Mouse (Mus musculus): Measurements from ENCODE around the gene Ankrd66. TPM values are rescaled to one million over a fixed set of nuclear protein-coding genes. Genes with fewer than 3 reads are reported as not detected.
A peak's percentile ranks its signal among the peaks of the same experiment; 100 is the strongest.
"Not testable (repeated sequence)": the region's sequence is repeated elsewhere in the genome, so short reads cannot be mapped to it uniquely, and the experiment has no call there.

Ankrd66 gene
- total RNA-seq, 2 experiments from 2014 or later, result not detected

- intact Hi-C loops (cut with DNase I), result no loop called here
- no peak for DNase-seq (ENCODE audit: extremely low spot score in 1 of 2, low spot score in 2 of 2)
These were observed 7.7 kb upstream of the Ankrd66 start for GRCm38 (mm10) chr17:43551122-43551630.

- intact Hi-C loops (cut with DNase I), result no loop called here
- no peak for DNase-seq (ENCODE audit: extremely low spot score in 1 of 2, low spot score in 2 of 2)
These were observed 601 bp upstream of the Ankrd66 start for GRCm38 (mm10) chr17:43544040-43544439.

GRCm38 (mm10) chr17:43538767-43539166 is 4.7 kb downstream of the Ankrd66 start:
- intact Hi-C loops (cut with DNase I), result no loop called here

GRCm38 (mm10) chr17:43536841-43537240 is 6.6 kb downstream of the Ankrd66 start:
- DNase-seq (ENCODE audit: extremely low spot score in 1 of 2, low spot score in 2 of 2); intact Hi-C loops (cut with DNase I): not testable (repeated sequence)

More at GRCm38 (mm10) chr17:43538767-43539166, 4.7 kb downstream of the Ankrd66 start:
- no peak for DNase-seq (ENCODE audit: extremely low spot score in 1 of 2, low spot score in 2 of 2)

GRCm38 (mm10) chr17:43534362-43535222 is 8.8 kb downstream of the Ankrd66 start:
- intact Hi-C loops (cut with DNase I), result no loop called here
- peak; percentile 36 to 74 for DNase-seq (ENCODE audit: extremely low spot score in 1 of 2, low spot score in 2 of 2)

GRCm38 (mm10) chr17:43531192-43531591 is 12.2 kb downstream of the Ankrd66 start:
- no peak for DNase-seq (ENCODE audit: extremely low spot score in 1 of 2, low spot score in 2 of 2)
- intact Hi-C loops (cut with DNase I), result no loop called here

- intact Hi-C loops (cut with DNase I), result no loop called here
- DNase-seq (ENCODE audit: extremely low spot score in 1 of 2, low spot score in 2 of 2), result peak in 1 of 2 experiments; percentile 11
These were observed 12.9 kb downstream of the Ankrd66 start for GRCm38 (mm10) chr17:43530507-43530906.

GRCm38 (mm10) chr17:43520166-43520565 is 23.3 kb downstream of the Ankrd66 start:
- intact Hi-C loops (cut with DNase I), result no loop called here
- no peak for DNase-seq (ENCODE audit: extremely low spot score in 1 of 2, low spot score in 2 of 2)

GRCm38 (mm10) chr17:43518644-43519409 is 24.6 kb downstream of the Ankrd66 start:
- intact Hi-C loops (cut with DNase I), result loop anchor here (2.0 to 10.0 kb wide), 2 partner anchors 88 to 356 kb away; no protein-coding TSS in a partner anchor
- DNase-seq (ENCODE audit: extremely low spot score in 1 of 2, low spot score in 2 of 2), result peak; percentile 66 to 79

GRCm38 (mm10) chr17:43510782-43511181 is 32.7 kb downstream of the Ankrd66 start:
- intact Hi-C loops (cut with DNase I), result loop anchor here (10.0 kb wide), 1 partner anchor 364 kb away; no protein-coding TSS in a partner anchor
- DNase-seq (ENCODE audit: extremely low spot score in 1 of 2, low spot score in 2 of 2), result no peak

- no peak for DNase-seq (ENCODE audit: extremely low spot score in 1 of 2, low spot score in 2 of 2)
- intact Hi-C loops (cut with DNase I), result no loop called here
These were observed 38.9 kb downstream of the Ankrd66 start for GRCm38 (mm10) chr17:43504594-43504934.

- no peak for DNase-seq (ENCODE audit: extremely low spot score in 1 of 2, low spot score in 2 of 2)
- intact Hi-C loops (cut with DNase I), result no loop called here
These were observed 39.4 kb downstream of the Ankrd66 start for GRCm38 (mm10) chr17:43503861-43504593.

GRCm38 (mm10) chr17:43502592-43502991 is 40.8 kb downstream of the Ankrd66 start, which contains the start of gene Mep1a:
Gene Mep1a (minus strand): TSS chr17:43502812.
- intact Hi-C loops (cut with DNase I), result no loop called here
- no peak for DNase-seq (ENCODE audit: extremely low spot score in 1 of 2, low spot score in 2 of 2)

- DNase-seq (ENCODE audit: extremely low spot score in 1 of 2, low spot score in 2 of 2), result no peak
- intact Hi-C loops (cut with DNase I), result no loop called here
These were observed 41.8 kb downstream of the Ankrd66 start for GRCm38 (mm10) chr17:43501631-43502030.

GRCm38 (mm10) chr17:43501223-43501622 is 42.2 kb downstream of the Ankrd66 start:
- DNase-seq (ENCODE audit: extremely low spot score in 1 of 2, low spot score in 2 of 2), result no peak
- intact Hi-C loops (cut with DNase I), result no loop called here

- no peak for DNase-seq (ENCODE audit: extremely low spot score in 1 of 2, low spot score in 2 of 2)
- intact Hi-C loops (cut with DNase I), result no loop called here
These were observed 42.9 kb downstream of the Ankrd66 start for GRCm38 (mm10) chr17:43500513-43500912.

GRCm38 (mm10) chr17:43497521-43497920 is 45.9 kb downstream of the Ankrd66 start:
- intact Hi-C loops (cut with DNase I), result no loop called here
- no peak for DNase-seq (ENCODE audit: extremely low spot score in 1 of 2, low spot score in 2 of 2)

GRCm38 (mm10) chr17:43495502-43495901 is 47.9 kb downstream of the Ankrd66 start:
- intact Hi-C loops (cut with DNase I), result no loop called here
- DNase-seq (ENCODE audit: extremely low spot score in 1 of 2, low spot score in 2 of 2), result no peak

- DNase-seq (ENCODE audit: extremely low spot score in 1 of 2, low spot score in 2 of 2); intact Hi-C loops (cut with DNase I): not testable (repeated sequence)
These were observed 53.1 kb downstream of the Ankrd66 start for GRCm38 (mm10) chr17:43490371-43490770.

All from left cerebral cortex, postnatal 10 days (tissue).